Mouse (Mus musculus) gastrocnemius, postnatal 4 days (tissue): ENCODE measurements around the gene Far2. TPM values are rescaled to one million over a fixed set of nuclear protein-coding genes. Genes with fewer than 3 reads are reported as not detected.
"Not testable (repeated sequence)": the region's sequence is repeated elsewhere in the genome, so short reads cannot be mapped to it uniquely, and the experiment has no call there.

ENCODE experiments used
- DNase-seq, 2 experiments: peaks; one replicate each; pipeline ENCODE4 v3.0.0; 2021 to 2022; ENCODE audit warnings: low spot score in 2 of 2, mixed read lengths in 2 of 2
- total RNA-seq, 2 experiments: library from RNA; stranded (reverse); gene quantifications; 2 replicates each; pipeline ENCODE4 v1.2.3; 2021

Far2 gene
- total RNA-seq, 2 experiments from 2014 or later, result 0.25 to 0.44 TPM

- DNase-seq, result no peak
Measured at GRCm38 (mm10) chr6:148116907-148117306, 69.8 kb downstream of the Far2 start.

- DNase-seq, result no peak
Measured at GRCm38 (mm10) chr6:148117696-148118095, 70.6 kb downstream of the Far2 start.

GRCm38 (mm10) chr6:148120703-148121102 lies 73.6 kb downstream of the Far2 start:
- no peak for DNase-seq

- DNase-seq, result not testable (repeated sequence)
Measured at GRCm38 (mm10) chr6:148126851-148127250, 79.8 kb downstream of the Far2 start.

- DNase-seq, result no peak
Measured at GRCm38 (mm10) chr6:148132314-148132713, 85.3 kb downstream of the Far2 start.

GRCm38 (mm10) chr6:148133536-148133935 lies 86.5 kb downstream of the Far2 start:
- no peak for DNase-seq

- DNase-seq, result peak; percentile 64 to 80
Measured at GRCm38 (mm10) chr6:148135769-148136382, 88.8 kb downstream of the Far2 start.

GRCm38 (mm10) chr6:148139288-148139995 lies 92.4 kb downstream of the Far2 start:
- DNase-seq, result no peak

GRCm38 (mm10) chr6:148141874-148142273 lies 94.8 kb downstream of the Far2 start:
- DNase-seq, result no peak

- DNase-seq, result no peak
Measured at GRCm38 (mm10) chr6:148142421-148142820, 95.4 kb downstream of the Far2 start.

GRCm38 (mm10) chr6:148152305-148152704 lies 105.2 kb downstream of the Far2 start:
- DNase-seq, result not testable (repeated sequence)

GRCm38 (mm10) chr6:148172904-148173303 lies 125.8 kb downstream of the Far2 start:
- no peak for DNase-seq

- no peak for DNase-seq
Measured at GRCm38 (mm10) chr6:148185694-148186093, 138.6 kb downstream of the Far2 start.

GRCm38 (mm10) chr6:148193972-148194701 lies 147.1 kb downstream of the Far2 start:
- no peak for DNase-seq

GRCm38 (mm10) chr6:148199177-148199576 lies 152.1 kb downstream of the Far2 start:
- no peak for DNase-seq

GRCm38 (mm10) chr6:148199729-148200128 lies 152.7 kb downstream of the Far2 start:
- no peak for DNase-seq

- no peak for DNase-seq
Measured at GRCm38 (mm10) chr6:148205134-148205533, 158.1 kb downstream of the Far2 start.

- no peak for DNase-seq
Measured at GRCm38 (mm10) chr6:148207522-148207921, 160.5 kb downstream of the Far2 start.

- DNase-seq, result no peak
Measured at GRCm38 (mm10) chr6:148211391-148211876, 164.4 kb downstream of the Far2 start.

- DNase-seq, result peak; percentile 85 to 97
Measured at GRCm38 (mm10) chr6:148211897-148212680, 165.0 kb downstream of the Far2 start, which contains the start of gene Ergic2. Gene Ergic2, minus strand, starts transcription at chr6:148212374.

- DNase-seq, result peak in 1 of 2 experiments; percentile 30
Measured at GRCm38 (mm10) chr6:148214765-148215164, 167.7 kb downstream of the Far2 start.
